Mouse (Mus musculus) urinary bladder, postnatal 14 days (tissue): ENCODE measurements around the gene Nprl2.

ENCODE experiments used
- DNase-seq: peaks from one replicate; pipeline ENCODE4 v3.0.0; 2021; ENCODE audit warnings: low spot score

The Nprl2 gene

GRCm38 (mm10) chr9:107541474-107542351 is at the start of gene Nprl2, which contains the start of gene Cyb561d2:
Gene Nprl2, plus strand, starts transcription at chr9:107542226.
Gene Cyb561d2, minus strand, starts transcription at chr9:107542193.
- DNase-seq = peak; percentile 94

- DNase-seq = no peak
Measured at GRCm38 (mm10) chr9:107493511-107493910, 48.5 kb upstream of the Nprl2 start.

- no peak for DNase-seq
Measured at GRCm38 (mm10) chr9:107494238-107494637, 47.8 kb upstream of the Nprl2 start.

- DNase-seq = no peak
Measured at GRCm38 (mm10) chr9:107496359-107496758, 45.7 kb upstream of the Nprl2 start.

GRCm38 (mm10) chr9:107500708-107501286 is 41.2 kb upstream of the Nprl2 start:
- no peak for DNase-seq

GRCm38 (mm10) chr9:107502131-107502846 is 39.7 kb upstream of the Nprl2 start:
- no peak for DNase-seq

GRCm38 (mm10) chr9:107504662-107505537 is 37.1 kb upstream of the Nprl2 start:
- DNase-seq = no peak

- DNase-seq = no peak
Measured at GRCm38 (mm10) chr9:107508266-107508665, 33.8 kb upstream of the Nprl2 start.

- no peak for DNase-seq
Measured at GRCm38 (mm10) chr9:107510384-107511100, 31.5 kb upstream of the Nprl2 start.

- no peak for DNase-seq
Measured at GRCm38 (mm10) chr9:107511436-107511835, 30.6 kb upstream of the Nprl2 start.

- DNase-seq = no peak
Measured at GRCm38 (mm10) chr9:107512326-107512725, 29.7 kb upstream of the Nprl2 start.

- DNase-seq = peak; percentile 82
Measured at GRCm38 (mm10) chr9:107514303-107514955, 27.6 kb upstream of the Nprl2 start.

- no peak for DNase-seq
Measured at GRCm38 (mm10) chr9:107520331-107520730, 21.7 kb upstream of the Nprl2 start.

- no peak for DNase-seq
Measured at GRCm38 (mm10) chr9:107521190-107521589, 20.8 kb upstream of the Nprl2 start.

GRCm38 (mm10) chr9:107521711-107522399 is 20.2 kb upstream of the Nprl2 start:
- no peak for DNase-seq

GRCm38 (mm10) chr9:107522400-107522711 is 19.7 kb upstream of the Nprl2 start:
- no peak for DNase-seq

GRCm38 (mm10) chr9:107526198-107527026 is 15.6 kb upstream of the Nprl2 start:
- DNase-seq = peak; percentile 86

GRCm38 (mm10) chr9:107533791-107534407 is 8.1 kb upstream of the Nprl2 start, which contains the start of gene Tmem115:
Gene Tmem115, plus strand, starts transcription at chr9:107533945.
- peak; percentile 93 for DNase-seq
